In genomic region chrX:169974456-169974855, GRCm38 (mm10) we compare ENCODE assay signal across 8 mouse cellular contexts. TPM values are rescaled to one million over a fixed set of nuclear protein-coding genes. Genes with fewer than 3 reads are reported as not detected.
DNase-seq lines count a peak whose midpoint lies in the region; ATAC-seq and TF ChIP-seq lines count a peak whose summit lies in the region.
"Not testable (repeated sequence)": the region's sequence is repeated elsewhere in the genome, so short reads cannot be mapped to it uniquely, and the experiment has no call there.

No protein-coding gene starts in this region.

- DNase-seq in forebrain, embryonic 14.5 days (ENCODE audit: low spot score), result peak; percentile 11
- DNase-seq in heart, postnatal 4 days, result peak; percentile 35
- DNase-seq in layer of hippocampus, adult 8-10 months (ENCODE audit: low spot score in 2 of 2), result peak; percentile 3 to 38
- peak; percentile 24 for DNase-seq in liver, embryonic 11.5 days (ENCODE audit: low spot score)
- DNase-seq in ovary, adult 18-20 months (ENCODE audit: low spot score), result peak; percentile 19
- peak; percentile 2 for DNase-seq in thymus, adult 2 months

- H3K4me3 ChIP-seq in ES-Bruce4 (ENCODE audit: low read depth, low read length); brown adipose tissue, adult 24 weeks (ENCODE audit: insufficient read depth, low read depth, low read length); forebrain, embryonic 14.5 days (ENCODE audit: low read depth, low read length); liver, embryonic 11.5 days (ENCODE audit: low read depth, low read length); thymus, adult 2 months (ENCODE audit: control insufficient read depth, insufficient read depth, low read length): not testable (repeated sequence)

- not testable (repeated sequence) for H3K4me2 ChIP-seq in forebrain, embryonic 14.5 days (ENCODE audit: low read length); liver, embryonic 11.5 days

- not testable (repeated sequence) for TF ChIP-seq EP300 in ES-Bruce4 (IDR thresholded peaks at IDR 0.05; ENCODE audit: insufficient read depth, low read depth, low read length)

- not testable (repeated sequence) for ATAC-seq in forebrain, embryonic 14.5 days; liver, embryonic 11.5 days (replicated peaks; ENCODE audit: low FRiP score)

- not testable (repeated sequence) for H3K9ac ChIP-seq in ES-Bruce4 (ENCODE audit: low read depth, poor library complexity, severe bottlenecking); forebrain, embryonic 14.5 days (ENCODE audit: low read length); liver, embryonic 11.5 days (ENCODE audit: low read depth, low read length)

- H3K9me3 ChIP-seq in ES-Bruce4 (replicated peaks; ENCODE audit: control insufficient read depth, insufficient read depth, low read length, poor library complexity, severe bottlenecking), result peaks cover 90% of the 10 kb centered on the region
- H3K9me3 ChIP-seq in forebrain, embryonic 14.5 days (replicated peaks; ENCODE audit: control insufficient read depth, low read length), result not testable (repeated sequence)
- peaks cover 23% of the 10 kb centered on the region for H3K9me3 ChIP-seq in liver, embryonic 11.5 days (ENCODE audit: control insufficient read depth, low read length)

- TF ChIP-seq POLR2A in ES-Bruce4 (IDR thresholded peaks at IDR 0.05; ENCODE audit: insufficient read depth, low read length); thymus, adult 2 months (IDR thresholded peaks at IDR 0.05; ENCODE audit: control insufficient read depth, extremely low read depth, insufficient read depth, low read length, poor library complexity): not testable (repeated sequence)

- TF ChIP-seq CTCF in ES-Bruce4 (IDR thresholded peaks at IDR 0.05; ENCODE audit: low read depth, low read length); thymus, adult 2 months (IDR thresholded peaks at IDR 0.05; ENCODE audit: borderline replicate concordance, control insufficient read depth, extremely low read depth, insufficient read depth, low read length, poor library complexity): not testable (repeated sequence)

- 76% methylated on average over 4 of the region's 4 CpGs for WGBS in forebrain, embryonic 14.5 days
- WGBS in liver, embryonic 11.5 days, result 66% methylated on average over 4 of the region's 4 CpGs
- 71% methylated on average over 4 of the region's 4 CpGs for WGBS in thymus, adult 2 months

- peak overlapping the region; percentile 36 for H3K27ac ChIP-seq in ES-Bruce4 (ENCODE audit: insufficient read depth, low read length)
- H3K27ac ChIP-seq in brown adipose tissue, adult 24 weeks (replicated peaks; ENCODE audit: low read depth, low read length), result 0 out of 2 replicates have a peak overlapping the region, but pooled peaks have one; percentile 1
- H3K27ac ChIP-seq in forebrain, embryonic 14.5 days (ENCODE audit: low read depth, low read length); liver, embryonic 11.5 days (ENCODE audit: low read depth, low read length); thymus, adult 2 months (ENCODE audit: control insufficient read depth, insufficient read depth, low read length): not testable (repeated sequence)

- H3K4me1 ChIP-seq in ES-Bruce4 (ENCODE audit: control insufficient read depth, insufficient read depth, low read length); brown adipose tissue, adult 24 weeks (ENCODE audit: control insufficient read depth, insufficient read depth, insufficient read length, low read length); forebrain, embryonic 14.5 days (ENCODE audit: control insufficient read depth, insufficient read depth, low read length); liver, embryonic 11.5 days (replicated peaks; ENCODE audit: control insufficient read depth, insufficient read depth, low read length); thymus, adult 2 months (replicated peaks; ENCODE audit: control insufficient read depth, insufficient read depth, low read length): not testable (repeated sequence)

- peaks cover 95% of the 10 kb centered on the region for H3K36me3 ChIP-seq in ES-Bruce4 (ENCODE audit: control insufficient read depth, insufficient read depth, low read length, poor library complexity, severe bottlenecking)
- peaks cover 26% of the 10 kb centered on the region for H3K36me3 ChIP-seq in forebrain, embryonic 14.5 days (ENCODE audit: control insufficient read depth, insufficient read depth, low read length)
- H3K36me3 ChIP-seq in liver, embryonic 11.5 days (ENCODE audit: control insufficient read depth, insufficient read depth, low read length), result peaks cover 22% of the 10 kb centered on the region
- not testable (repeated sequence) for H3K36me3 ChIP-seq in thymus, adult 2 months (ENCODE audit: control insufficient read depth, insufficient read depth, low read length)

- not testable (repeated sequence) for H3K27me3 ChIP-seq in ES-Bruce4 (ENCODE audit: control insufficient read depth, insufficient read depth, low read length, poor library complexity, severe bottlenecking); forebrain, embryonic 14.5 days (replicated peaks; ENCODE audit: control insufficient read depth, insufficient read depth, low read length); liver, embryonic 11.5 days (replicated peaks; ENCODE audit: control insufficient read depth, insufficient read depth, low read length); thymus, adult 2 months (ENCODE audit: control insufficient read depth, insufficient read depth, low read length)

RNA-seq across cellular contexts. Expression of gene Gm21887, which starts 35.0 kb away (rescaled TPM):
- polyA plus RNA-seq in ES-Bruce4 (2011; ENCODE audit: insufficient read depth, insufficient read length, low read depth, missing spikeins), result 1,061 and 1,174 TPM in 2 replicates
- polyA plus RNA-seq in brown adipose tissue, adult 24 weeks (2012; ENCODE audit: insufficient read depth, insufficient read length, missing spikeins), result 19.2 and 24.7 TPM in 2 replicates
- polyA plus RNA-seq in forebrain, embryonic 14.5 days (2014; fragmentation: Nextera tagmentation; extraction: Ambion mirVana), result 77.4 and 108 TPM in 2 replicates
- total RNA-seq in heart, postnatal 4 days (2021), result 100 to 1,000 TPM in 1 of 2 experiments, 10 to 100 TPM in 1; 99.1 to 109 TPM
- total RNA-seq in layer of hippocampus, adult 8-10 months (2022), result 100 to 1,000 TPM in 3 of 4 experiments, 10 to 100 TPM in 1; 76.9 to 182 (median 146) TPM
- polyA plus RNA-seq in liver, embryonic 11.5 days (2014; fragmentation: Nextera tagmentation; extraction: Ambion mirVana), result 217 and 306 TPM in 2 replicates
- 1,607 and 1,995 TPM in 2 replicates for polyA plus RNA-seq in thymus, adult 2 months (2012; rRNA removed)
